Mouse (Mus musculus) adrenal gland, adult 2 months (tissue): ENCODE results near the gene Ttc29. TPM values are rescaled to one million over a fixed set of nuclear protein-coding genes. Genes with fewer than 3 reads are reported as not detected.

Source experiments
- DNase-seq: peaks from one replicate; pipeline ENCODE4 v3.0.0; 2021
- polyA plus RNA-seq: library from polyadenylated mRNA; depleted of rRNA; stranded (reverse); fragments of >200 nt; gene quantifications from 2 replicates; pipeline ENCODE4 v1.2.3, GENCODE M21; 2012
- total RNA-seq, 2 experiments: library from RNA; stranded (reverse); gene quantifications; 2 replicates each; pipeline ENCODE4 v1.2.3; 2021

Gene Ttc29
- total and polyA plus RNA-seq, 3 experiments: not detected

DNA sequence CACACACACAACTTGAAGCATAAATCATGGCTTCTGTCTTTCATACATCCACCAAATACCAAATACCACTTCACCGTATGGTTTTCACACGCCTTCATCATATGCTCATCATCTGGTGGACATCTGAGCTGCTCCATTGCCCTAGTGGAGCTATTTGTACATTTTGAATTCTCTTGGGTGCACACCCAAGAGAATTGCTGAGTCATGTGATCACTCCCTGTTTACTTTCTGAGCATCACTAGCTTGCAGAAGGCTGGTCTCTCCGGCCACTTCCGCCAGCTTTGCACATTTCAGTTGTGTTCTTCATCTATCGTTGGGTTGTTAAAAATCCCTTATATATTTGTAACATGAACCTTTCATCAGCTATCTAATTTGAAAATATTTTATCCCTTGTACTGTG is 65.5 kb downstream of the Ttc29 start:
- no peak for DNase-seq

DNA sequence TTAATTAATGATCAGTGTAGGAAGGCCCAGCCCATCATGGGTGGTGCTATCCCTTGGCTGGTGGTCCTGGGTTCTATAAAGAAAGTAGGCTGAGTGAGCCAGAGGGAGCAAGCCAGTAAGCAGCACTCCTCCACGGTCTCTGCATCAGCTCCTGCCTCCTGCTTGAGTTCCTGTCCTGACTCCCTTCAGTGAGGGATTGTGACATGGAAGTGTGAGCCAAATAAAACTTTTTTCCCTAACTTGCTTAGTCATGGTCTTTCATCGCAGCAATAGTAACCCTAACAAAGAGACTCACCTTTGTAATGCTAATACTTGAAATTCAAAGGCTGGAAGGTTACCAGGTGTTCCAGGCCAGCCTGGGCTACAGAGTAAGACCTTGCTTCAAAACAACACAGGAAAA is 71.7 kb downstream of the Ttc29 start:
- no peak for DNase-seq

DNA sequence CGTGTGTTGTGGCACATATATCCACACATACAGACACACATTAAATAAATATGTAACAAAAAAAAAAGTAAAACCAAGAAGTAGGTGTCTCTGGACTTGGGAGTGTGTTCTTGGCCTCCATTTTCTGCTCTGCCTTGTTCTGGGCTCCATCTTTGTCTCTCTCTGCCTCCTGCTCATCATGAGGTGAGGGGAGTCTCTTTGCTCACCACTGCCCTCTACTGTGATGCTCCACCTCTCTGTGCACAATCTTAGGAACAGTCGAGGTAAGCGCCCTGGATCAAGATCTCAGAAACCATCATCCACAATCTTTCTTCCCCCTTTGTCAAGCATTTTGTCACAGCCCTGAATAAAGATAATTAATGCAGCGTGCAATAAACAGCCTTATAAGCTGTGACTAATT is 72.3 kb downstream of the Ttc29 start:
- DNase-seq: no peak

DNA sequence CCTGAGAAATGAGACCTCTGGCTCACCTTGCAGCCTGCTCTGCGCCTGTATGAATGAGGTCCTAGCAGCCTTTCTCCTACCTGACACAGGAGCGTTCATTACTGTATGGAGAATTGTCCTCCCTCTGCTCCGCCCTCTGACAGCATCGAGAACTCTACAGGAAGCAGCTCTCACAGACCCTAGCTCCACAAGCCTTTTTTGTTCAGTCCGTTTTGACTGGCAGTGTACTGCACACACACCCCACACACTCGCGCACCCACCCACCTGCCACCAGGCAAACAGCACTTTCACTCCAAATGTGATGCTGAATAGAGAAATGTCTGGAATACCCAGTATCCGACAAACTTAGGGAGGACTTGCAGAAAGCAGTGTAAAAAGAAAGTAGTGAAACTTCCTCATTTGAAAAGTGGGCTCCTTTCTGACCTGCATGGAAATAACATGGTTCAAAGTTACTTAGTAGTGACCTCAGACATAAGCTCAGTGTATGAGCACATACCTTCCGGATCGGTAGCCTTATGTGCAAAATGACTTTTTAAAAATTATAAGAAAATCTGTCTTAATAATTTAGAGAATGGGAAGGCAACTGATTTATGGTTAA is 76.4 kb downstream of the Ttc29 start:
- no peak for DNase-seq

DNA sequence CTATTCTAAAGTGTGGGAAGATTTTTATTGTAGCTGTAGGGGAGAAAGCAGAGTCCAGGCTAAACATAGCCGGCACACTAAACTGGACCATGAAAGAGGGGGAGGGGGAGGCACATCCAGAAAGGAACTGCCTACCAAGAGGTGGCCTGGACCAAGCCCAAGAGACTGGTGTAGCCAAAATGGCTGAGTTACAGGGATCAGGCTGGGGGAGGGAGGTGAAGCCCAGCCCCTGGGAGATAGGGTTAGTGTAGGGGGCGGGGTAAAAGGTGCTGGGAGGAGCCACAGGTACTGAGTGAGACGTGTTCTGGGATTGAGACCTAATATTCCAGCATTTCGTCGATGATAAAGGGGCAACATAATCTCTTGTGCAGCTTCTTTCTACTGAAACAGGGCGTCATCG is 77.2 kb downstream of the Ttc29 start:
- DNase-seq: no peak

DNA sequence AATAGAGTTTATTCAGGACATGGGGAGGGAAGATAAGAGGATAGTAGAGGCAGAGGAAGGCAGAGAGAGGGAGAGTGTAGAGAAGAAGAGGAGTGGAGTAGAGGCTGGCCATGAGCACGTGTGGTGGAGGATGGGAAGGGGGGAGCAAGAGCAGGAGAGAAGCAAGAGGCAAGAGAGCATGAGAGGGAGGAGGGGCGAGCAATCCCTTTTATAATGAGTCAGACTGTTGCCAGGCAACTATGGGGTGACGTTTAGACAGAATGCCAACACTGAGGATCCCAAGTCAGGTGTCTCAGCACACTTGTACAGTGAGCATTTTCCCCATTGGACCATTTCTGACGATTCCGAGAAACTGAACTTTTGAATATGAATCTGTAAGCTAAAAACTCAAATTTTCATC is 82.4 kb downstream of the Ttc29 start:
- peak; percentile 21 for DNase-seq

DNA sequence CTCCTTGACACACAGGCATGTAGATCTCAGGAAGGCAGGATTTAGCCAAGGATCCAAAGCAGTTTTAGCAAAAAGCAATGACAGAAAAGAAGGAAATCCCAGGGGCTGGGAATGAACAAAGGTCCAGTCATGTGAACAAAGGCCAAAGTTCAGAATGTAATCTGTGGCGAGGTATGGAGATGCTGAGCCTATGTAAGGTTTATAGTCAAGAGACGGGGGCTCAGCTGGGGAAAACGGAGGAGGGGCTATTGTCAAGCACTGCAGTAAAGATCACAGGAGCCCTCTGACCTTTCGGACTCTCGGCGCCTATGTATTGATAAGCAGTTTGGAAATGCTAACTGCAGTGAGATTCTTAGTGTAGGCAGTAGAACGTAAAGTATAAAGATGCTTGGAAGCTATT is 90.5 kb downstream of the Ttc29 start:
- DNase-seq: no peak

DNA sequence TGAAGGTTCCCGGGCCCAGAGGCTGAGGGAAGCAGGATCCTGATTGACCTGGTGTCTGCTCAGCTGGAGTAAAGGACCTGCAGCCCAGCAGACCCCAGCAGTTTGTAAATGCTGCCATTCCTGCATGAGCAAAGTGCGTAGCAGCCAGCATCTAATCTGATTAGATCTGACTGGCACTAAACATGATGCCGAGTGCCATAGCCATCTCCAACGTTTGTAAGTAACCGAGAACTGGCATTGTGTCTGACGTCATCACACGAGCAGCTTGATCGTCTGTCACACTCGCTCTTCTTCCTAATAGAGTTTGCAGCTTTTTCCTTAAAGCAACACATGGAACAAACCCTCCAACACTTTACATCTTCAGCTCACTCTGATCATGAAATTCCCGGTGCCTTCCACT is 93.5 kb downstream of the Ttc29 start:
- DNase-seq: no peak

DNA sequence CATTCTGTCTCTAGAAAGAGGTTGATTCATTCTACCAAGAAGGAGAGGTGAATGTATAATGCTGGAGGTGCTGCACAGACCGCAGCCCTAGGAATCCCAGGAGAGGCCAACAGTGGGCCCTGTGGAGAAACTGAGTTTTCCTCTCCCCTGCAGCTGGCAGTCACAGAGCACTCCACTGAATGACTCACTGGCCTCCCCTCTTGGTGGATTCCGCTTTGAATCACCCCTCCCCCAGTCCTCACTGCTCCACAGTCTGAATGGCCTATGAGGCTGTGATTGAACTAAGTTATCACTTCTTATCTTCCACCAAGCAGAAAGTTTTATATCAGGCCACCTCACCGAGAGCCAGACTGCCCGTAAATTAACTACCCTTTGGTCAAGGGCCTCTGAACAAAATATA is 94.0 kb downstream of the Ttc29 start:
- DNase-seq: peak; percentile 55

DNA sequence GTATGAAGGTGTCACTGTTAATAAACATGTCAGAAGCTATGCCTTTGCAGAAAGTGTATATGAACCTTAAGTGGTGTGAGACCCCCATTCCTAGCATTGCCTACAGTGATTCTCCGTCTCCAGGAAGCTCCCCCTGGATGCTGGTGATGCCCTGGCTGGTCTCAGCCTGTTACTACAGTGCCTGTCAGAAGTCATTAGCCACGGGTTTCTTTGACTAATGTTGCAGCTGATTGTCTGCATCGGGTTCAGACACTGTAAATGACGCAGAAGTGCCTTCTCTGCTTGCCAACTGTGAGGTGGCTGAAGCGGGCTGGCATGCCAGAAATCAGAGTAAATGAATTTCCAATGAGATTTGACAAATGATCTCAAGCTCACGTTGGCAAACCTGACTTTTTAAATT is 96.4 kb downstream of the Ttc29 start:
- DNase-seq: no peak

DNA sequence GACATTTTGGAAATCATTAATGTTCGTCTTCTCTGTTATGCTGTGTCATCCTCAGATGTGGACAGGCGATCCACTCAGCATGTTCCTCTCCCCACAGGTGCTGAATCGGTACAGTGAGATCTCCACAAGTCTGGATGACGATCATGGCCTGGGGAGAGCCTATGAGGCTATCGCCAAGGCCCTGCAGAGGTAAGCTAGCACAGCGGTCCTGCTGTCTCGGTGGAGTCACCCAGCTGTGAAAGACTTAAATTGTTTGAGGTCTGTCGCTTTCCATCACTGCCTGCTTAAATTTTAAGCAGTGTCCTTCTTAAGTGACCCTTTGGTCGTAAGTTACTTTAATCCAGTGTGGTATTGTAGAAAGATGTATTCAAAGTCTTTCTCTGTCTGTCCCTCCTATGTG is 102.5 kb downstream of the Ttc29 start:
- DNase-seq: no peak

DNA sequence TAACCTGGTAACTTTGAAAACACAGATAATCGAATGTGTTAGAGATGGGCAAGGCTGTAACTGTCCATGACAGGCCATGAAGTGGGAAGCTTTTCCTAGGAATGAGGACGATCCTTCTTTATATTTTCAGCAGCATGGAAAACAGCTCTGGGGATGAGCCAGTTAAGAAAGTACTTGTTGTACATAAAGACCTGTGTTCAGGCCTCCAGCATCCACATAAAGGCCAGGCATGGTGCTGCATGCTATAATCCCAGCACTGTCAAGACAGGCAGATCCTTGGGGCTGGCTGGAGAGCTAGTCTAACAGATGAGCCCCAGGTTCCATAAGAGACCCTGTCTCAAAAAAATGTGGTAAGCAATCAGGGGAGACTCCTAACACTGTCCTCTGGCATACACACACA is 104.6 kb downstream of the Ttc29 start:
- no peak for DNase-seq

DNA sequence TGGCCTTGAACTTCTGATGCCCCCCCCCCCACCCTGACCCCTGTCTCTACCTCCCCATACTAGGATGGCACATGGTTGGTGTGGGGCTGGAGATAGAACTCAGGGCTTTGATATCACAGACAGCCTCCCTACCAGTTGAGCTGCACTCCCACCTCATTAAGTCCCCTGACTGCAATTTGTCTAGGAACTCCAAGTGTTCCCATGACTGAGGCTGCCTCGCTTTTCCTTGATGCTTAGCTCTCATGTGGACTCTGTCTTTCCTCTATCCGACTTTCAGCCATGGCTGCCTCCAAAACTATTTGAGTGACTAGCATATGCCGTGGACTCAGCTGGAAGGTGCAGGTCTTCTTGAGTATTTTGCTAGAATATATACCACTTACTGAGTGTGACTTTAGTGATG is 110.3 kb downstream of the Ttc29 start:
- no peak for DNase-seq

DNA sequence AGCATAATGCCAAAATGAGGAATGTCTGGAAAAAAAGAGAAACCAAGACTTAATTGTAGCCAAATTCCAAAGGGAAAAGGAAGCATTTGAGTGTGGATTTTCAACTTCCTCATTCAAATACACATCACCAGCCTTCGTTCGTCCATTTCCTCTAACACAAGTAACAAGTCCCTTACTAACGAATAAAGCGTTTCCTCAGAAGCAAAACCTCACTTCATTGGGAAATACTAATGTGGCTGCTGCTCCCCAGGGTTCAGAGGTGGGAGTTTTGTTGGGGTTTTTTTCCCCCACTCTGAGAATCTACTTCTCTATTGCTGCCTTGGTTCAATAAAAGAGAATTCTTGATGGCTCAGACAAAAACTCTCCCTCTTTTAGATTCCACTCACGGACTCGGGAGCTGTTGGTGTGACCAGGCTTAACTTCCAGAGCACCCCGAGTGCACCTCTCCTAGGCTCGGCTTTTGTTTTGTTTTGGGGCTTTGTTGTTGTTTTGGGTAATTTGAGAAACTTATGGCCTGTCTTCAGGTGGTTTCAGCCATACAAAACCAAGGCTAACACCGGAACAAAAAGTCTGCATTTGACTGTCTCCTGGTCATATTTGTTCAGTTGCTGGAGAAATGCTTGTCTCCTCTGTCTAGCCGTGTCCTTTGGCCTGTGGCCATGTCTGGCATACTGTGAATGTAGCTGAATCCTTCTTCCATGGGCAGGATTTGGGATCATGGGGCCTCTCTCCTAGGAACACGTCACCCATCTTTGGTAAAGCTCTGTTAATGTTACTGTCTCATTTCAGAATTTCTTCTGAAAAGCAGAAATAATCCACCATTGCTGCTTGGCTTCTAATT is 127.8 kb downstream of the Ttc29 start:
- no peak for DNase-seq

DNA sequence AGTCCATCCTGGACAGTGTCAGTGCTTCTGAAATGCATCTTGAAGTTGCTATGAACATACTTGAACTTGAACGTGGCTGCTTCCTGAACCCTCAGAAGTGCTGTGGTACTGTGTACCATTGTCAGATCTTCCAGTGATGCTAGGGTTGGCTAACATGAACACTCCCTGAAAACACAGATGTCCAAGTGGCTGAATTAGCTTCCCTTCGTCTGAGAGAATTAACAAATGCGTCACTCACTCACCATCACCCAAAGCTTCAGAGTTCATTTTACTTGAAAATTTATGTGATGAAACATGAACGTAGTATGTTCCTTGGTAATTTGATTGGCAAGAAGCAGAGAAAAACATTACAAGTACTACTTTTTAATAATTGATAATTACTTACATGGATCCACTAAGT is 129.1 kb downstream of the Ttc29 start:
- DNase-seq: no peak

DNA sequence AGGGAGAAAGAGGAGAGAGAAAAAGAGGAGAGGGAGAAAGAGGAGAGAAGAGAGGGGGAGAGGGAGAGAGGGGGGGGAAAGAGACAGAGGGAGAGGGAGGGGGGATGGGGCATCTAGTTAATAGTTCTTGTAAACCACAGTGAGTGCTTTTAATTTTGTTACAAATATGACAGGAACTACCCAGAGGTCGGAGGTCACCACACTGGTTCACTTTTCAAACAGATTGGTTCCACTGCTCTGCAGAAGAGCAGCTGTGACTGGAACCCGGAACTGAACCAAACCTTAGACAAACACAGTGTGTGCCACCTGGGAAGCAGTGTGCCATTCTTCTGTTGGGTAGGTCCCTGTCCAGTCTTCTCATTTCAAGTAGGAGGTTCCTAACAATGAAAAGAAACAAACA is 130.9 kb downstream of the Ttc29 start:
- no peak for DNase-seq

DNA sequence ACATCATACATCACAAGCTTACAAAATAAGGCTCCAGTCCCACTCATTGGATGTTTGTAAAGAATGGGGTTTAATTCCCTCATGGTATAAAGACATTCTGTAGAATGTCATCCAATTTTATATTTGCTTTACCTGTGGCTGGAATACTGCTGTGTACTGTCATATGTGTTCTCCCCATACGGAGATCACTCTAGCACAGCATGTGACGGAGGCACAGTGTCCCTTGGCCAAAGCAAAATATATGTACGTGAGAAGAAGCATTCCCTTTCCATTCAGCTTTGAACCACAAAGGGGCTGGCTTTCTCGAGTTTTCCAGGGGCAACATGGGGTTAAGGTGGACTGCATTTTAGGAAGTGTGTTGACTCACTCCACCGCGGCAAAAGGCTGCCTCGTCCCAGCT is 132.6 kb downstream of the Ttc29 start:
- no peak for DNase-seq

DNA sequence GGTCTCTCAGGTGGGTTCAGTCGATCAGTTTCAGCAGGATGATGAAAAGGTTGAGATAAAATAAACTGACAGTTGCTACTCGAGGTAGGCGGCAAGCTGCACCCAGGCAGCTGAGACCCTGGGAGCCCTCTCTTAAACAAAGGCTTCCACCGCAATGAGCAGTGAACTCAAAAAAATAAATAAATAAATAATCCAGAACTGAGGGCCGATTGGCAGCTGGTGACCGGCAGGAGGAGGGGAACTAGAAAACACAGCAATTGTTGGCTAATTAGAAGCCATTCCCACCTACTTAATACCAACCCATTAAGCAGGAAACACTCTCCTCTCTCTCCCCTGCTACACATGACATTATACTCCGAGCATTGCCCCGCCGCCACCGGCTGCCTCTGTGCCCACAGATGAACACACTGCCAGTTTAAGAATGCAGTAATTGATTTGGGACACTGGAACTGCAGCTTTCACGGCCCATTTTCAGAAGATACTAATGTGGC is 133.1 kb downstream of the Ttc29 start:
- no peak for DNase-seq

DNA sequence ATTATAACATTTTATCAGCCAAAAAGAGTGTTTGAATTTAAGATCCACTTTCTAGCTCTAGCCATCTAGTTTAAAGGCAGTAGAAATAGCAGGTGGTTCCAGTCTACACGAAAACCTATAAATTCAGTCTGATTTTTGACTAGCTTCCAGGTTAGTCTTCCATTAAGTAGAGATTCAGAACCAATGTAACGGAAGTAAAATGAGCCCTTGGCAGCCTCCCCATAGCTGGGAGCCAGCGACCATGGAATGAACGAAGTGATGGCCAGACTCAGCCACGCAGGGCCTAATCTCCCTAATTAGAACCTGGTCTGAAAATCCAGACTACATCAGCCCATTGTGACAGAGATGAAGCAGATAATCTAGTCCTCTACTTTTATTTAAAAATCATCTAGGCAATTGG is 140.8 kb downstream of the Ttc29 start:
- no peak for DNase-seq

DNA sequence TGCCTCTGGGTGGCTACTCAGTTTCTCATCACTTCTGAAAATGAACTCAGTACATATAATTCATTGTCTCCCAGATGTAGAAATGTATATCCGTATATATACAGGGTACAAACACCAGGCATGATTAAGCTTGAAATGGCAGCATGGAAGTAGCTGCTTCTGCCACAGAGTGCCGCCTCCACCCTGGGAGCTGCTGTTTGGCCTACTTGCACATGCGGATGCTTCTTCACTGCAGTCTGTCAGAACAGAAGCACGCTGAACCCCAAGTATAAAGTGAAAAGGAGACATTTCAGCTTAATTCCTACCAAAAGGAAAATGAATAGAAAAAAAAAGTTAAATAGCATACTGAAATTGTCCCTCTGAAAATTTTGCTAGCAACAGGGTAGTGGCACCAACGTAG is 141.7 kb downstream of the Ttc29 start:
- DNase-seq: no peak

DNA sequence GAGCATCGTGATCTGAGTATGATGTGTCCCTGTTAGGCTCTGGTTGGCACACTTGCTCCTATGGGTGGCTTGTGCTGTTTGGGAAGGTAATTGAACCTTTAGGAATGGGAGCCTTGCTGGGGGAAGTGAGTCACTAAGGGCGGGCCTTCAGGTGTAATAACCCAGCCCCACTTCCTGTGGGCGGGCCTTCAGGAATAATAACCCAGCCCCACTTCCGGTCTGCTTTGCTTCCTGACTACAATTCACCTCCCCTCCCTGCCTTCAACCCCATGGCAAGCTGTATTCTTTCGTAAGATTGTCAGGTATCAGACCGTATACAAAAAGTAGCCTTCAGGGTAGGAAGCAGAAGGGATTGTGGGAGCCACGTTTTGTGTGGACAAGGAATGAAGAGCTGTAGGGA is 177.7 kb downstream of the Ttc29 start:
- DNase-seq: no peak

DNA sequence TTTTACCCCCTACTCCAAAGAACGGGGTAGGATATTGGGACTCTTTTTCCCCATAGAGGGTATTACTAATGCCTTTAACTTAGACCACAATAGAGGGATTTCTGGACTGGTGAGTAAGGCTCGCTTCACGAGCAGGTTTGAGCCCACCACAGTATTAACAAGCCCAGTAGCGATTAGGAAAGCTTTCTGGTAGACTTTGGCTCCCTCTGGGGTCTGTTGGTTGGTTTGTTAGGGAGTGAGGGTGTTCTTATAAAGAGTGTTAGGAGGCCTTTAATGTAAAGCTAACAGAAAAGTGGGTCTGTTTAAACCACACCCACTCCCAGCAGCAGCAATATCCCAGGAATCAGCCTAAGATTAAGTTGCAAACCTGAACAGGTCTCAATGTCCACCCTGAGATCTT is 206.2 kb downstream of the Ttc29 start:
- DNase-seq: no peak

DNA sequence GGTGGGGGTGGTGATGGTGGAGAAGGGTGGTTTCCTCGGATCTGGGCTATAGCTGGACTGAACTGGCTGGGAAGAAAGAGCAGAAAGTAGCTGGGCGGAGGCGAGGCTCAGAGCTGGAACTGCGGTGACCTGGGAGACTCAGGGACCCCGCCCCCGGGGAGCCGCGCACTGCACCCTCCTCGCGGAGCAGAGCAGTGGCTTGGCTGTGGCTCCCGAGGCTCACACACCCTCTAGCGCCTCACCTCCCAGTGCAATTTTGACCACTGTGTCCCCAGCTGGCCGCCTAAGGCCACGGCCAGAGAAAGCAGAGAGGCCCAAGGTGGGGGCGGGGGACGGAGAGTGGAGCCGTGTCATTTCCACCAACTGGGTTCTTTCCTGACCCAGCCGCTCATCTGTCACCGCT is 207.0 kb downstream of the Ttc29 start:
- DNase-seq: peak; percentile 25

DNA sequence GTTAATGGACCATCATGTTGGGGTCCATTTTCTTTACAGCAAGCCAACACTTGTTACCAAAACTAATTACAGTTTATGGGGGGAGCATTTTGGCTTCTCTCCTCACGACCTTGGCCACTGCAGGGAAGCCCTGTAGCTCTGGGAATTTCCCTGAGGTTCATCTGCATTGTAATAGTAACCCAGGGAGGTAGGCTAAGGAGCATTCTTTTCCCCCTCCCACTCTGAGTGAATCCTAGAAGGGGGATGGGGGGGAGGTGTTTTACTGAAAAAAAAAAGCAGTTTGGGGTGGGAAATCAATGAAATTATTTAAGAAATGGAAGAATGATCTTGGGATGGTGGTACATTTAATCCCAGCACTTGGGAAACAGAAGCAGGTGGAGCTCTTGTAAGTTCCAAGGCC is 210.8 kb downstream of the Ttc29 start:
- no peak for DNase-seq
